Mouse (Mus musculus) MEL (cell line): ENCODE data around the gene Olfr1049. TPM values are rescaled to one million over a fixed set of nuclear protein-coding genes. Genes with fewer than 3 reads are reported as not detected.
"Not testable (repeated sequence)": the region's sequence is repeated elsewhere in the genome, so short reads cannot be mapped to it uniquely, and the experiment has no call there.

Experiments
- DNase-seq: peaks from one replicate; pipeline ENCODE4 v3.0.0; 2011; ENCODE audit warnings: low read depth, low spot score
- H3K27ac ChIP-seq: 2 replicates; pipeline ENCODE4 v1.5.1; 2012; ENCODE audit warnings: low read depth, mild to moderate bottlenecking, control low read depth, low read length, moderate library complexity; ENCODE audit not compliant: control insufficient read depth
- H3K27me3 ChIP-seq, 2 experiments: fragments of 150-350 bp in 1 of 2; sonication (generic) in 1 of 2; 2 replicates each; pipeline ENCODE4 v1.6.1; 2012; ENCODE audit warnings: low read length in 2 of 2, mild to moderate bottlenecking in 2 of 2, improper control_type of control experiment in 1 of 2, moderate library complexity in 1 of 2; ENCODE audit not compliant: insufficient read depth in 2 of 2, control insufficient read depth in 1 of 2
- H3K36me3 ChIP-seq, 2 experiments: 2 replicates each; pipeline ENCODE4 v1.6.1; 2012 to 2014; ENCODE audit warnings: low read length in 2 of 2, improper control_type of control experiment in 1 of 2, inconsistent platforms in 1 of 2, mild to moderate bottlenecking in 1 of 2; ENCODE audit not compliant: insufficient read depth in 2 of 2, control insufficient read depth in 1 of 2
- H3K4me1 ChIP-seq, 2 experiments: fragments of 150-350 bp in 1 of 2; sonication (generic) in 1 of 2; 2 replicates each; pipeline ENCODE4 v1.6.1; 2012; ENCODE audit warnings: low read length in 2 of 2, improper control_type of control experiment in 1 of 2, mild to moderate bottlenecking in 1 of 2; ENCODE audit not compliant: insufficient read depth in 2 of 2, control insufficient read depth in 1 of 2
- H3K4me3 ChIP-seq, 2 experiments: fragments of 150-350 bp in 1 of 2; sonication (generic) in 1 of 2; 2 replicates each; pipeline ENCODE4 v1.5.1; 2012; ENCODE audit warnings: low read depth in 2 of 2, low read length in 2 of 2, mild to moderate bottlenecking in 2 of 2, moderate library complexity in 2 of 2, control low read depth in 1 of 2, improper control_type of control experiment in 1 of 2; ENCODE audit not compliant: control insufficient read depth in 1 of 2, insufficient read depth in 1 of 2
- H3K79me2 ChIP-seq: 2 replicates; pipeline ENCODE4 v1.6.1; 2012; ENCODE audit warnings: mild to moderate bottlenecking, low read length, moderate library complexity; ENCODE audit not compliant: control insufficient read depth, poor library complexity, insufficient read depth
- H3K9ac ChIP-seq: 2 replicates; pipeline ENCODE4 v1.6.1; 2012; ENCODE audit warnings: low read depth, mild to moderate bottlenecking, control low read depth, low read length, moderate library complexity; ENCODE audit not compliant: control insufficient read depth, poor library complexity, severe bottlenecking
- H3K9me3 ChIP-seq: fragments of 150-350 bp; sonication (generic); replicated peaks from 2 replicates; pipeline ENCODE4 v1.6.1; 2012; ENCODE audit warnings: mild to moderate bottlenecking, low read length, improper control_type of control experiment, moderate library complexity; ENCODE audit not compliant: insufficient read depth
- BHLHE40 ChIP-seq: IDR thresholded peaks from 2 replicates; pipeline ENCODE4 v1.6.1; 2012; ENCODE audit warnings: low read depth, mild to moderate bottlenecking, inconsistent platforms, low read length, improper control_type of control experiment, borderline replicate concordance
- CTCF ChIP-seq, 3 experiments: IDR thresholded peaks in 2 of 3; conservative IDR thresholded peaks in 1 of 3; 2 replicates each; pipeline ENCODE4 v1.5.1; 2011 to 2012; ENCODE audit warnings: low read length in 3 of 3, low read depth in 2 of 3, mild to moderate bottlenecking in 2 of 3, improper control_type of control experiment in 1 of 3, inconsistent platforms in 1 of 3, mixed read lengths in 1 of 3, moderate library complexity in 1 of 3; ENCODE audit not compliant: control insufficient read depth in 1 of 3, insufficient read depth in 1 of 3, poor library complexity in 1 of 3, severe bottlenecking in 1 of 3
- E2F4 ChIP-seq: IDR thresholded peaks from 2 replicates; pipeline ENCODE4 v1.6.1; 2011; ENCODE audit warnings: low read depth, low read length, improper control_type of control experiment, borderline replicate concordance
- GATA1 ChIP-seq: IDR thresholded peaks from 2 replicates; pipeline ENCODE4 v1.6.1; 2011; ENCODE audit warnings: low read depth, low read length, improper control_type of control experiment
- JUND ChIP-seq: IDR thresholded peaks from 2 replicates; pipeline ENCODE4 v1.6.1; 2011; ENCODE audit warnings: low read depth, mild to moderate bottlenecking, improper control_type of control experiment, low read length
- KAT2A ChIP-seq: conservative IDR thresholded peaks from 2 replicates; pipeline ENCODE4 v1.6.1; 2012; ENCODE audit warnings: low read depth, low read length, improper control_type of control experiment, inconsistent platforms
- MAZ ChIP-seq: IDR thresholded peaks from 2 replicates; pipeline ENCODE4 v1.6.1; 2012; ENCODE audit warnings: low read depth, mild to moderate bottlenecking, inconsistent platforms, low read length, improper control_type of control experiment
- SMC3 ChIP-seq: IDR thresholded peaks from 2 replicates; pipeline ENCODE4 v1.6.1; 2011; ENCODE audit warnings: low read depth, low read length, improper control_type of control experiment
- UBTF ChIP-seq: IDR thresholded peaks from 2 replicates; pipeline ENCODE4 v1.6.1; 2012; ENCODE audit warnings: low read depth, mild to moderate bottlenecking, inconsistent platforms, low read length, improper control_type of control experiment, moderate library complexity, borderline replicate concordance; ENCODE audit not compliant: insufficient read depth
- ZMIZ1 ChIP-seq: IDR thresholded peaks from 2 replicates; pipeline ENCODE4 v1.6.1; 2012; ENCODE audit warnings: low read depth, mild to moderate bottlenecking, inconsistent platforms, low read length, improper control_type of control experiment, moderate library complexity
- ZNF384 ChIP-seq: IDR thresholded peaks from 2 replicates; pipeline ENCODE4 v1.6.1; 2012; ENCODE audit warnings: low read depth, mild to moderate bottlenecking, inconsistent platforms, low read length, improper control_type of control experiment
- polyA plus RNA-seq, 2 experiments: library from polyadenylated mRNA; stranded (reverse) in 1 of 2; unstranded in 1 of 2; fragments of >175 nt in 1 of 2; fragments of >200 nt in 1 of 2; gene quantifications; 2 replicates each; pipeline versions ENCODE4 v1.2.1 to v1.2.4; 2012; ENCODE audit warnings: low replicate concordance in 2 of 2, low read depth in 1 of 2; ENCODE audit not compliant: insufficient read length in 2 of 2, insufficient read depth in 1 of 2, missing spikeins in 1 of 2
- total RNA-seq: library from RNA; depleted of rRNA; stranded (reverse); fragments of 300-350 nt; gene quantifications from 2 replicates; pipeline ENCODE4 v1.2.3, GENCODE M21; 2012; rRNA removed

The Olfr1049 gene
- total RNA-seq (not detected in 2 replicates), polyA plus RNA-seq (not detected)

DNA sequence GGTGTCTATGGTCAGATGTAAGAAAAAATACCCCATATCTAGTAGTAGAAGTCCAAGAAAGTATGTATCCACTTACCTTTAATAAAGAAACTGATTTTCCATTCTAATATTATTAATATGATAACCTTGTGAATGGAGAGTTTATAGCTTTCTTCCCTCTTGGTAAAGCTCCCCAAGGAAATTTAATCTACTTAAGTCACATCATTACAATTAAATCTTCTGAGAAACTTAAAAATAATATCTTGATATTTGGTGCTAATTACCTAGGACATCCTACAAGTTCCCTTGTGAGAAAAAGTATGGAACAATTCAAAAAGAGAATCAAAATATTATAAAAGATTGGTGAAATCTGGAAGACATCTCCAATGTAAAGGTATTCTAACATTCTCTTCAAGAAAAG lies at the start of gene Olfr1049:
Gene Olfr1049, minus strand, starts transcription at position 101 of the 400 bp plus-strand sequence.
- not testable (repeated sequence) for H3K9ac ChIP-seq, H3K79me2 ChIP-seq, H3K4me1 ChIP-seq, H3K9me3 ChIP-seq, H3K4me3 ChIP-seq, H3K36me3 ChIP-seq, H3K27ac ChIP-seq, DNase-seq, H3K27me3 ChIP-seq

DNA sequence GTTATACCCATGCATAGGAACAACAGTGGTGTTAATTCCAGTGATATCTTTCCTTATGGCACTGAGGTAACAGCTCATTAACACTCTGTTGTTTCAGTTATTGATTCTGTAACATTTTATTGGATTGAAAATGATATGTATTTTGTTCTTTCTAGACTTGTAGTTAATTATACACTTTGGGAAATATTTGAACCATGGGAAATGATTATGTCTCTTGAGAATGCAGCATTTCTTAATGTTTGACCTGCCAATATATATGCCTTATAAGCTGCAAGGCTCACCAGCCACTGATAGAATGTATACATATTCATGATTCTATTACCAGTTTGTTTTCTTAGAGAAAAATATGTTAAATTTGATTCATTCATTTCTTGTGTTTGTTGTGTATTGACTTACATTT lies 34.0 kb upstream of the Olfr1049 start, which contains the start of gene Olfr1052:
Gene Olfr1052, plus strand, starts transcription at position 301 of the 400 bp plus-strand sequence.
- Histone ChIP-seq H3K27me3 (no peaks in the 10 kb centered on the region), H3K27ac (no peak within 1 kb of the TSS), H3K36me3 (no peaks in the 10 kb centered on the region)
- no peak for TF ChIP-seq GATA1
- TF ChIP-seq ZMIZ1: no peak
- no peak for TF ChIP-seq JUND
- TF ChIP-seq UBTF: no peak
- TF ChIP-seq MAZ: no peak
- TF ChIP-seq KAT2A: no peak
- TF ChIP-seq SMC3: no peak
- no peak for TF ChIP-seq BHLHE40
- TF ChIP-seq CTCF (IDR thresholded peaks at IDR 0.05 in 2 of 3, conservative IDR thresholded peaks at IDR 0.05 in 1 of 3; ENCODE audit: control insufficient read depth in 1 of 3, insufficient read depth in 1 of 3, low read depth in 2 of 3, low read length in 3 of 3, poor library complexity in 1 of 3, severe bottlenecking in 1 of 3): no peak
- no peak for TF ChIP-seq ZNF384
- no peak for TF ChIP-seq E2F4
- TF ChIP-seq, all 39 proteins: peak for 0
- no peak within 1 kb of the TSS for H3K9ac ChIP-seq
- no peaks in the 10 kb centered on the region for H3K79me2 ChIP-seq
- H3K4me3 ChIP-seq: no peak within 1 kb of the TSS
- no peaks in the 10 kb centered on the region for H3K4me1 ChIP-seq
- H3K9me3 ChIP-seq: no peaks in the 10 kb centered on the region
- no peak for DNase-seq

DNA sequence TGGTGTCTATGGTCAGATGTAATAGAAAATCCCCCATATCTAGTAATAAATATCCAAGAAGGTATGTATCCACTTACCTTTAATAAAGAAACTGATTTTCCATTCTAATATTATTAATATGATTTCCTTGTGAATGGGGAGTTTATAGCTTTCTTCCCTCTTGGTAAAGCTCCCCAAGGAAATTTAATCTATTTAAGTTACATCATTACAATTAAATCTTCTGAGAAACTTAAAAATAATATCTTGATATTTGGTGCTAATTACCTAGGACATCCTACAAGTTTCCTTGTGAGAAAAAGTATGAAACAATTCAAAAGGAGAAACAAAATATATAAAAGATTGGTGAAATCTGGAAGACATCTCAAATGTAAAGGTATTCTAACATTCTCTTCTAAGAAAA lies 20.9 kb upstream of the Olfr1049 start, which contains the start of gene Olfr1051:
Gene Olfr1051, minus strand, starts transcription at position 101 of the 400 bp plus-strand sequence.
- not testable (repeated sequence) for DNase-seq, H3K4me1 ChIP-seq, H3K27me3 ChIP-seq, H3K4me3 ChIP-seq, H3K79me2 ChIP-seq, H3K36me3 ChIP-seq, H3K27ac ChIP-seq, H3K9ac ChIP-seq, H3K9me3 ChIP-seq
